Mouse (Mus musculus): ENCODE results near the gene Pwp2. TPM values are rescaled to one million over a fixed set of nuclear protein-coding genes. Genes with fewer than 3 reads are reported as not detected.

Gene Pwp2
- total RNA-seq, 2 experiments from 2014 or later, result 19.2 to 19.6 TPM

Other genes starting within 250 kb of the Pwp2 start
- gene Trpm2, start 214.6 kb downstream of the Pwp2 start, total RNA-seq (2021), result 10 to 100 TPM; 47.5 to 51.9 TPM
- 10 to 100 TPM; 33.9 to 36.1 TPM for gene 1810043G02Rik, start 206.6 kb downstream of the Pwp2 start, total RNA-seq (2021)
- gene Pfkl, start 175.1 kb downstream of the Pwp2 start, total RNA-seq (2021), result 100 to 1,000 TPM; 147 TPM
- not detected for gene Dnmt3l, start 143.2 kb downstream of the Pwp2 start, total RNA-seq (2021)
- under 1 TPM in 1 of 2 experiments, not detected in 1; 0.28 TPM for gene Aire, start 141.5 kb downstream of the Pwp2 start, total RNA-seq (2021)
- 1 to 10 TPM; 2.5 to 3.1 TPM for gene Icosl, start 115.8 kb downstream of the Pwp2 start, total RNA-seq (2021)
- 100 to 1,000 TPM; 112 to 114 TPM for gene D10Jhu81e, start 15.4 kb downstream of the Pwp2 start, total RNA-seq (2021)
- gene Trappc10, start 59.5 kb upstream of the Pwp2 start, total RNA-seq (2021), result 10 to 100 TPM; 84.4 to 85.7 TPM
- gene Agpat3, start 167.3 kb upstream of the Pwp2 start, total RNA-seq (2021), result 100 to 1,000 TPM; 233 to 243 TPM
- gene Rrp1, start 227.9 kb upstream of the Pwp2 start, total RNA-seq (2021), result 100 to 1,000 TPM; 362 to 368 TPM
- 10 to 100 TPM; 38.5 to 40.4 TPM for gene Cstb, start 240.5 kb upstream of the Pwp2 start, total RNA-seq (2021)